Mouse (Mus musculus): Measurements from ENCODE around the gene Il18. TPM values are rescaled to one million over a fixed set of nuclear protein-coding genes. Genes with fewer than 3 reads are reported as not detected.

The Il18 gene
- polyA plus RNA-seq, 1 experiment from 2014 or later = 4.7 TPM

DNA sequence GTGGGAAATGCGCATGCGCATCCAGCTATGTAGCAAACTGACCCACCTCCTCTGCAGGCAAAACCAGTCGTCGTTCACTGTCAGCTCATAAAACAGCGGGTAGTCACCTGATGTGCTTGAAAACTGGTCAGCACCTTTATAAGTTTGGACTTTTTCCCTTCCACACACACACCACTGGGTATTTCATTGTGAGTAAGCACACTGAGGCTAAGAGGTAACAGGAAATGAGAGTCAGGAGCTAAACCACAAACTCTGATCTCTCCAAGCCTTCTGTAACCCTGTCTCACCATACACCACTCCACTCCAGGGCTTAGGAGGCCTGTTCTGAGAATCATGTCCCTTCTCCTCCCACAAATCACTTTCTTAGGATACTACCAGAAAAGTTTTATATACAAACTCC is 29.0 kb upstream of the Il18 start:
- no peak for ATAC-seq (ENCODE audit: insufficient read depth, low FRiP score, low TSS enrichment)

GRCm38 (mm10) chr9:50527860-50528259 is 26.8 kb upstream of the Il18 start:
- DNase-seq (ENCODE audit: low spot score) = no peak
- H3K27me3 ChIP-seq (ENCODE audit: control insufficient read depth, insufficient read depth, low read length) = no peaks in the 10 kb centered on the region
- peak overlapping the region; percentile 78 for H3K4me3 ChIP-seq (ENCODE audit: low read depth, low read length)
- peaks cover 6% of the 10 kb centered on the region; the same call in 1 of the 2 replicates for H3K4me1 ChIP-seq (ENCODE audit: control insufficient read depth, insufficient read depth, low read length)
- no peaks in the 10 kb centered on the region for H3K9me3 ChIP-seq (ENCODE audit: control insufficient read depth, low read length)
- peak overlapping the region; percentile 58 for H3K4me2 ChIP-seq (ENCODE audit: low read depth)
- WGBS = 48% methylated on average over 7 of the region's 7 CpGs
- peak overlapping the region; percentile 80; the same call in 1 of the 2 replicates for H3K9ac ChIP-seq (ENCODE audit: low read length)
- H3K36me3 ChIP-seq (ENCODE audit: control insufficient read depth, insufficient read depth, low read length) = no peaks in the 10 kb centered on the region
- no peak overlapping the region for H3K27ac ChIP-seq (ENCODE audit: low read depth, low read length)
- no peak; the same call in 1 of the 2 replicates for ATAC-seq (ENCODE audit: insufficient read depth, low FRiP score, low TSS enrichment)

More for the DNA sequence above, 29.0 kb upstream of the Il18 start:
- Histone ChIP-seq H3K9me3 (ENCODE audit: control insufficient read depth, low read length) (no peaks in the 10 kb centered on the region), H3K9ac (ENCODE audit: low read length) (no peak overlapping the region), H3K27me3 (ENCODE audit: control insufficient read depth, insufficient read depth, low read length) (no peaks in the 10 kb centered on the region), H3K4me3 (ENCODE audit: low read depth, low read length) (no peak overlapping the region), H3K36me3 (ENCODE audit: control insufficient read depth, insufficient read depth, low read length) (no peaks in the 10 kb centered on the region), H3K27ac (ENCODE audit: low read depth, low read length) (no peak overlapping the region), H3K4me1 (ENCODE audit: control insufficient read depth, insufficient read depth, low read length) (peaks cover 6% of the 10 kb centered on the region; the same call in 1 of the 2 replicates), H3K4me2 (ENCODE audit: low read depth) (no peak overlapping the region)
- 78% methylated on average over 5 of the region's 5 CpGs for WGBS
- DNase-seq (ENCODE audit: low spot score) = no peak

DNA sequence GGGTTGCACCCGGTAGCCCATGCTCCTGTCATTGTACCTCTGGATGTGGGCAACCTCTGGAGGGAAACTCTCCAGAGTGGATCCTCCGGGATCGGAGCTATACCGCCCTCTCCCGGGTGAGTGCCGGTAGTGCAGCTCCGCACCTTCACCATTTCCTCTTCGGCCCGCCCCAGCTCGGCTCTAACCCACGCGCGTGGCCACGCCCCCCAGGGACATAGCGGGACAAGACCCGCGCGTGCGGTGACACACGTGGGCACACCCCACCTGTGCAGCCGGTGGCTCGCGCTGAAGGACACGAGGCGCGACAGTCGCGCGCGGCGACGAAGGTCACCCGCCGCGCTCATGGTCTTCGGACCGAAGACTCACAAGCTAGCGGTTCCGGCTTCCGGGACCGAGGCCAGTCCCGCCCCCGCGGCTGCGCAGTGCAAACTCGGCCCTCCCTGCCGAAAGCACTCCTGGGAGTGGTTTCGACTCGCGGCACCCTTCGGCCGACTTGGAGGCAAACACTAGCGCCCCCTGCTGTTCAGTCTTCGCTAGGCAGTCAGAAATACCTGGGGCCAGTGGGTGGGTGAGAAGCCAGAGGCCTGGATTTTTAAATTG is 26.2 kb upstream of the Il18 start, which contains the start of gene Pts:
Pts (minus strand) TSS at position 432 of the 600 bp plus-strand sequence.
- H3K4me1 ChIP-seq (ENCODE audit: control insufficient read depth, insufficient read depth, low read length) = peaks cover 6% of the 10 kb centered on the region; the same call in 1 of the 2 replicates
- under 1% methylated on average over 52 of the region's 54 CpGs for WGBS
- peak within 1 kb of the TSS; percentile 58 for H3K4me2 ChIP-seq (ENCODE audit: low read depth)
- no peaks in the 10 kb centered on the region for H3K9me3 ChIP-seq (ENCODE audit: control insufficient read depth, low read length)
- peak within 1 kb of the TSS; percentile 78 for H3K4me3 ChIP-seq (ENCODE audit: low read depth, low read length)
- DNase-seq (ENCODE audit: low spot score) (peak; percentile 99), ATAC-seq (ENCODE audit: insufficient read depth, low FRiP score, low TSS enrichment) (peak; percentile 99)
- no peaks in the 10 kb centered on the region for H3K27me3 ChIP-seq (ENCODE audit: control insufficient read depth, insufficient read depth, low read length)
- no peaks in the 10 kb centered on the region for H3K36me3 ChIP-seq (ENCODE audit: control insufficient read depth, insufficient read depth, low read length)
- 0 out of 2 replicates have a peak within 1 kb of the TSS, but pooled peaks have one; percentile 44 for H3K27ac ChIP-seq (ENCODE audit: low read depth, low read length)
- peak within 1 kb of the TSS; percentile 80 for H3K9ac ChIP-seq (ENCODE audit: low read length)

- ATAC-seq (ENCODE audit: insufficient read depth, low FRiP score, low TSS enrichment) = no peak
- Histone ChIP-seq H3K4me1 (ENCODE audit: control insufficient read depth, insufficient read depth, low read length) (peaks cover 6% of the 10 kb centered on the region; the same call in 1 of the 2 replicates), H3K27me3 (ENCODE audit: control insufficient read depth, insufficient read depth, low read length) (no peaks in the 10 kb centered on the region), H3K9me3 (ENCODE audit: control insufficient read depth, low read length) (no peaks in the 10 kb centered on the region), H3K9ac (ENCODE audit: low read length) (no peak overlapping the region), H3K4me3 (ENCODE audit: low read depth, low read length) (no peak overlapping the region), H3K27ac (ENCODE audit: low read depth, low read length) (no peak overlapping the region), H3K36me3 (ENCODE audit: control insufficient read depth, insufficient read depth, low read length) (no peaks in the 10 kb centered on the region), H3K4me2 (ENCODE audit: low read depth) (no peak overlapping the region)
- DNase-seq (ENCODE audit: low spot score) = no peak
- 28% methylated on average over 2 of the region's 2 CpGs for WGBS
These were observed 23.7 kb upstream of the Il18 start for GRCm38 (mm10) chr9:50530890-50531289.

DNA sequence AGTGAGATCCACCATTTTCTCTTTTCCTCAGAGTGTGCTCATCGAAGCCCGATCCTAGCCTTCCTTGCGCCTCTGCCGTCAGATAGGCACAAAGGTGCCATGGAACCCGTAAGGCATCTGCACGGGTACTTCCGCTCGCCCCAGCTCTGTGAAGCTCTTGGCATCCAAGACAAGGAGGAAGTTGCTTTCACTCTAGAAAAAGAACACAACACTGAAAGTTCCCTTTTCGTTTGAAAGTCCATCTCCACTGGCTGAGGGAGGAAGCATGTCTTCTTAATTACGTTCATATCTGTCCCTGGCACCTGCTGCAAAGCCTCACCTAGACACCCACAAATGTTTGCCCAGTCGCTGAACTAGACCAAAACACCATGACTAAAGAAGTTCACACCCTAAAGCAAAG is 21.3 kb upstream of the Il18 start:
- H3K4me2 ChIP-seq (ENCODE audit: low read depth) = no peak overlapping the region
- no peaks in the 10 kb centered on the region for H3K27me3 ChIP-seq (ENCODE audit: control insufficient read depth, insufficient read depth, low read length)
- ATAC-seq (ENCODE audit: insufficient read depth, low FRiP score, low TSS enrichment) (no peak), DNase-seq (ENCODE audit: low spot score) (no peak)
- H3K27ac ChIP-seq (ENCODE audit: low read depth, low read length) = no peak overlapping the region
- WGBS = 86% methylated on average over 11 of the region's 11 CpGs
- no peak overlapping the region for H3K9ac ChIP-seq (ENCODE audit: low read length)
- H3K36me3 ChIP-seq (ENCODE audit: control insufficient read depth, insufficient read depth, low read length) = no peaks in the 10 kb centered on the region
- no peaks in the 10 kb centered on the region for H3K9me3 ChIP-seq (ENCODE audit: control insufficient read depth, low read length)
- no peaks in the 10 kb centered on the region for H3K4me1 ChIP-seq (ENCODE audit: control insufficient read depth, insufficient read depth, low read length)
- no peak overlapping the region for H3K4me3 ChIP-seq (ENCODE audit: low read depth, low read length)

- no peak overlapping the region for H3K4me2 ChIP-seq (ENCODE audit: low read depth)
These were observed 20.8 kb upstream of the Il18 start for GRCm38 (mm10) chr9:50533791-50534190.

GRCm38 (mm10) chr9:50535930-50536329 is 18.7 kb upstream of the Il18 start:
- Histone ChIP-seq H3K4me3 (ENCODE audit: low read depth, low read length) (no peak overlapping the region), H3K27me3 (ENCODE audit: control insufficient read depth, insufficient read depth, low read length) (no peaks in the 10 kb centered on the region), H3K27ac (ENCODE audit: low read depth, low read length) (no peak overlapping the region), H3K36me3 (ENCODE audit: control insufficient read depth, insufficient read depth, low read length) (no peaks in the 10 kb centered on the region), H3K9ac (ENCODE audit: low read length) (no peak overlapping the region), H3K4me1 (ENCODE audit: control insufficient read depth, insufficient read depth, low read length) (no peaks in the 10 kb centered on the region), H3K4me2 (ENCODE audit: low read depth) (no peak overlapping the region), H3K9me3 (ENCODE audit: control insufficient read depth, low read length) (no peaks in the 10 kb centered on the region)
- no peak for DNase-seq (ENCODE audit: low spot score)
- 88% methylated on average over 5 of the region's 5 CpGs for WGBS
- no peak for ATAC-seq (ENCODE audit: insufficient read depth, low FRiP score, low TSS enrichment)

More at GRCm38 (mm10) chr9:50533791-50534190, 20.8 kb upstream of the Il18 start:
- Histone ChIP-seq H3K36me3 (ENCODE audit: control insufficient read depth, insufficient read depth, low read length) (no peaks in the 10 kb centered on the region), H3K27me3 (ENCODE audit: control insufficient read depth, insufficient read depth, low read length) (no peaks in the 10 kb centered on the region), H3K9me3 (ENCODE audit: control insufficient read depth, low read length) (no peaks in the 10 kb centered on the region), H3K9ac (ENCODE audit: low read length) (no peak overlapping the region), H3K4me3 (ENCODE audit: low read depth, low read length) (no peak overlapping the region), H3K27ac (ENCODE audit: low read depth, low read length) (no peak overlapping the region), H3K4me1 (ENCODE audit: control insufficient read depth, insufficient read depth, low read length) (no peaks in the 10 kb centered on the region)
- ATAC-seq (ENCODE audit: insufficient read depth, low FRiP score, low TSS enrichment) (no peak), DNase-seq (ENCODE audit: low spot score) (no peak)
- WGBS = 87% methylated on average over 3 of the region's 3 CpGs

DNA sequence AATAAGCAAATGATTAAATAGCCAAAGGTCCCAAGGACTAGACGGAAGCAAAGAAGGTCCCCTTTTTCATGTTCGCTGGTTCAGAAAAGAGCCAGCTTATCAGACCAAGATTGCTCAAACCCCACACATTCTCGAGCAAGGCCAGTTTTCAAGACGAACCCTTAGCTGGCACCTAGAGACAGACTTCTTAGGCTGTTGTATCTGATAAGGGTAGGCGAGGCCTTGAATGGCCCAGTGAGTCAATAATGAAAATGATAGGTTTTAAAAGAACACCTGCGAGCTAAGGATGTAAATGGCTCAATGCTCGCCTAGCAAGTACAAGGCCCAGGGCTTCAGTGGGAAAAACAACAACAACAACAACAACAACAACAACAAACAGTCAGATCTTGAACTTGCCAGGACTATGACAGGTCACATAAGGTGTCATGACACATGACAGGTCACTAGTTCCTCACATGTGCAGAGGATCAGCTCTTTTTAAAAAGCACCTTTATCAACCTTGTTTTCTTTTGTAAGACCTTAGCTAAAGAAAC is 18.0 kb upstream of the Il18 start:
- Histone ChIP-seq H3K36me3 (ENCODE audit: control insufficient read depth, insufficient read depth, low read length) (no peaks in the 10 kb centered on the region), H3K9me3 (ENCODE audit: control insufficient read depth, low read length) (no peaks in the 10 kb centered on the region), H3K27ac (ENCODE audit: low read depth, low read length) (no peak overlapping the region), H3K4me3 (ENCODE audit: low read depth, low read length) (no peak overlapping the region), H3K4me1 (ENCODE audit: control insufficient read depth, insufficient read depth, low read length) (no peaks in the 10 kb centered on the region), H3K9ac (ENCODE audit: low read length) (no peak overlapping the region), H3K4me2 (ENCODE audit: low read depth) (no peak overlapping the region), H3K27me3 (ENCODE audit: control insufficient read depth, insufficient read depth, low read length) (no peaks in the 10 kb centered on the region)
- ATAC-seq (ENCODE audit: insufficient read depth, low FRiP score, low TSS enrichment) = no peak
- WGBS = 77% methylated on average over 7 of the region's 7 CpGs
- DNase-seq (ENCODE audit: low spot score) = no peak

- Histone ChIP-seq H3K36me3 (ENCODE audit: control insufficient read depth, insufficient read depth, low read length) (no peaks in the 10 kb centered on the region), H3K4me1 (ENCODE audit: control insufficient read depth, insufficient read depth, low read length) (no peaks in the 10 kb centered on the region), H3K27me3 (ENCODE audit: control insufficient read depth, insufficient read depth, low read length) (no peaks in the 10 kb centered on the region), H3K27ac (ENCODE audit: low read depth, low read length) (no peak overlapping the region), H3K9me3 (ENCODE audit: control insufficient read depth, low read length) (no peaks in the 10 kb centered on the region), H3K4me3 (ENCODE audit: low read depth, low read length) (no peak overlapping the region), H3K9ac (ENCODE audit: low read length) (no peak overlapping the region), H3K4me2 (ENCODE audit: low read depth) (no peak overlapping the region)
- ATAC-seq (ENCODE audit: insufficient read depth, low FRiP score, low TSS enrichment) = no peak
- no peak for DNase-seq (ENCODE audit: low spot score)
- WGBS = 71% methylated on average over 4 of the region's 4 CpGs
These were observed 17.3 kb upstream of the Il18 start for GRCm38 (mm10) chr9:50537295-50537694.
